22 mouse cellular contexts compared by ENCODE assay signal in genomic region chr1:160980021-160980420, GRCm38 (mm10).
"Had no signal": no experiment of that assay in that cellular context is flagged by ENCODE, and none has a peak within 500 bp of the region (broad histone marks: within the 10 kb centered on the region; RNA-seq: fewer than 3 reads in every experiment).

No protein-coding gene starts in this region.

- H3K9me3 ChIP-seq: midbrain, embryonic 15.5 days; neural tube, embryonic 12.5 days; neural tube, embryonic 15.5 days had no signal

- H3K36me3 ChIP-seq: midbrain, embryonic 15.5 days had no signal

- ATAC-seq: lung, postnatal 0 days; midbrain, embryonic 15.5 days had no signal

- H3K27me3 ChIP-seq: midbrain, embryonic 15.5 days; neural tube, embryonic 12.5 days; neural tube, embryonic 15.5 days had no signal

- H3K27ac ChIP-seq: kidney, postnatal 0 days; layer of hippocampus, adult 2 months; left cerebral cortex, adult 2 months; liver, embryonic 14.5 days; midbrain, embryonic 15.5 days; neural tube, embryonic 12.5 days; neural tube, embryonic 15.5 days; stomach, postnatal 0 days had no signal

- H3K4me2 ChIP-seq: lung, embryonic 14.5 days; midbrain, embryonic 11.5 days; midbrain, embryonic 15.5 days; neural tube, embryonic 12.5 days; neural tube, embryonic 15.5 days had no signal

- H3K4me3 ChIP-seq: layer of hippocampus, adult 2 months; left cerebral cortex, adult 2 months; midbrain, embryonic 15.5 days; neural tube, embryonic 12.5 days; neural tube, embryonic 15.5 days had no signal

- H3K9ac ChIP-seq: liver, embryonic 14.5 days; lung, embryonic 14.5 days; midbrain, embryonic 15.5 days; neural tube, embryonic 12.5 days; neural tube, embryonic 15.5 days had no signal

- H3K4me1 ChIP-seq: midbrain, embryonic 15.5 days; neural tube, embryonic 12.5 days; neural tube, embryonic 15.5 days had no signal

- DNase-seq: kidney, adult 9 months; kidney, postnatal 25 days; layer of hippocampus, adult 9-11 months; layer of hippocampus, postnatal 36 days; lung, embryonic 14.5 days; lung, postnatal 36 days; right cerebral cortex, adult 18-20 months; right cerebral cortex, postnatal 14 days; right cerebral cortex, postnatal 4 days; thymus, adult 2 months; thymus, postnatal 14 days; thymus, postnatal 4 days had no signal
